Mouse (Mus musculus): Measurements from ENCODE around the gene Olfr1449.

Olfr1449 gene

DNA sequence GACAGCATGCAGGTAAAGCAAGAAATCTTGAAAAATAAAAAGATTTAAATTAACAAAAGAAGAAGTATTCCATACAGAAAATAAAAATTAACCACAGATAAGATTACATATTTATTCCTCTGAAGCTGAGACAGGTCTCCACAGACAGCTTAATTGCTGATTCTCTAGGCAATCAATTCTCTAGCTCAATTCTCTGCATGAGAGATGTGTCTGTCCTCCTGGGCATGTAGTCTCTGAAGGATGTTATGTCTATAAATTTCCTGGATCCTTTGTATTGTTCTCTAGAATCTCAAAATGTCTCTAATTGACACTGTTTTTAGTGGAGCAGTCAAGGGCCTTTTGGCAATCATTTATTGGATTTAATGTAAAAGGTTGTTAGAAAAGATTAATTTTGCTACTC is at the start of gene Olfr1449:
Gene Olfr1449, plus strand, starts transcription at position 301 of the 400 bp plus-strand sequence.

DNA sequence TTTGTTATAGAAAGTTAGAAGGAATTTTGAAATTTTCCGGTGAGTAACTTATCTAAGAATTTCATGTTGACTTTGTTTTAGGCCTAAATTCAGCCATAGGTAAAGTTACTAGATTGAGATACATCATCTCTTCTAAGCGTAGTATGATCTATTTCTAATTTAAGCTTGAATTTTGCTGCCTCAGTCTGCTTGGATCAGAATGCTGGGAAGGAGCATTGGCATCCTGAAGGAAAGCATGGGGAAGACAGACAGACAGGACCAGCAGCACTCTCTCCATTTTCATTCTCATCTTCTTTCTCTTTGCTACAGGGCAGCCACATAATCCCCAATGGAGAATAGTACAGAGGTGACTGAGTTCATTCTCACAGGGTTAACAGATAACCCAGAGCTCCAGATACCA is 47.1 kb upstream of the Olfr1449 start, which contains the start of gene Olfr1445:
Gene Olfr1445, plus strand, starts transcription at position 301 of the 400 bp plus-strand sequence.
- WGBS, result 81% methylated on average over 2 of the region's 2 CpGs

DNA sequence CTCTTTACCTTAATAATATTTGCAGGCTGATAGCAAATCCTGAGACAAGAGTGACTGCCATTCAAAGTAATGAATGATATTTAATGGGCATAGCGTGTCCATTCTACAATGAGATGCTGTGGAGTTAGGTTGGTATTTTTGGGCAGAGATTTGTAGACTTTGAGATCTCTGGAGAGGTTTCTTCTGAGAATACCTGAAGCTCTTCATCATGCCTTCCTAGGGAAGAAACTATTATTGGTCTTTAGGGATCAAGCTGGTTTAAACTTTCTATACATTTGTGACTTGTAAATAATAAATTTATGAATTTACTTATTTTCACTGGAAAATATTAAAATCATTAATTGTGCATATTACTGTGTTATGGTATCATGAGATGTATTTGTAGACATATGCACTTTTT is 37.2 kb upstream of the Olfr1449 start, which contains the start of gene Olfr1446:
Gene Olfr1446, minus strand, starts transcription at position 101 of the 400 bp plus-strand sequence.
- 69% methylated on average over 1 of the region's 1 CpGs for WGBS

GRCm38 (mm10) chr19:12903643-12904042 is 27.0 kb upstream of the Olfr1449 start, which contains the start of gene Olfr1447:
Gene Olfr1447 (minus strand): TSS chr19:12903743.
- WGBS, result 94% methylated on average over 1 of the region's 1 CpGs

DNA sequence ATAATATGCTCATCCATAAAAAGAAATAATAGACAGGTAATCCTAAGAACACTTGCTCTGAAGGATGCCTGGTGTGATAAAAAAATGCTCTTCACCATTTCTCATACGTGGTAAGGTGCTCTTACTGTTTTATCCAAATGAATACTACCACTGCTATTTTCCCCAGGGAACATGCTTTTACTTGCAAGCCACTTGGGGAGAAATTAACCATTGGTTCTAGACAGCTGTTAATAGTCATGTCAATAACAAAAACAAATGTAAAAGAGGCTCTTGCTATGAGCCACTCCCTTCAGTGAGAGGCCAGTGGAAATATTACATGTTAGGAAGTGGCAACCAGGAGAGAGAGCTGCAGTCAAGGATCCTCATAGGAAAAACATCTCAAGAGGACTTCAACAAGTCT is 6.3 kb upstream of the Olfr1449 start, which contains the start of gene Olfr1448:
Gene Olfr1448, minus strand, starts transcription at position 101 of the 400 bp plus-strand sequence.
- WGBS, result 70% methylated on average over 1 of the region's 1 CpGs

DNA sequence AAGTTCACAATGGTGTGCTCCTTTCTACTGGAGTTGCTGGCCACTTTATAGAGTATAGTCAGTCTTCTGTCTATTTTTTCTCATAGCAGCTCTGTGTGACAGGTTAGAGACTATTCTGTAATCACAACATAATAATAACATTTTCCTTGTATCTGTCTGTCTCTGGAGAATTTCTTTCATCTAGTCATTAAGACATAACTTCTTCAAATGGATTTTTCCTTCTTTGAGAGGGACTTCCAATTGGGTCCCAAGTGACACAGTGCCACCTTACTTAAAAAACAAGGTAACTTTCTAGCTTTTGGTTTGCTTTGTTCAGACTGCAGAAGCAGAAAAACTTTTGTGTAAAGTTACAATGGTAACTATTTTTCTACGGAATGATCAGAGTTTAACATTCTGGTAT is 19.3 kb downstream of the Olfr1449 start, which contains the start of gene Olfr1450:
Gene Olfr1450, plus strand, starts transcription at position 301 of the 400 bp plus-strand sequence.
- WGBS, result 92% methylated on average over 1 of the region's 1 CpGs

- 84% methylated on average over 5 of the region's 5 CpGs for WGBS
These were observed 39.4 kb downstream of the Olfr1449 start for GRCm38 (mm10) chr19:12970082-12970481.

Data from cerebral cortex, adult 2 months (tissue).